Mouse (Mus musculus) megakaryocyte, embryonic 14.5 days (primary cell): ENCODE measurements around the gene Inpp1. TPM values are rescaled to one million over a fixed set of nuclear protein-coding genes. Genes with fewer than 3 reads are reported as not detected.
A peak's percentile ranks its signal among the peaks of the same experiment; 100 is the strongest.

ENCODE experiments used
- H3K27me3 ChIP-seq: replicated peaks from 2 replicates; pipeline ENCODE3; 2012; ENCODE audit warnings: inconsistent platforms
- H3K36me3 ChIP-seq: replicated peaks from 2 replicates; pipeline ENCODE3; 2012; ENCODE audit warnings: low read length, inconsistent platforms, mixed read lengths
- H3K4me1 ChIP-seq: 2 replicates; pipeline ENCODE4 v1.6.1; 2012; ENCODE audit warnings: inconsistent platforms
- H3K4me3 ChIP-seq: replicated peaks from 2 replicates; pipeline ENCODE3; 2012; ENCODE audit warnings: moderate library complexity, mild to moderate bottlenecking, inconsistent platforms
- H3K9me3 ChIP-seq: 2 replicates; pipeline ENCODE4 v1.6.1; 2012; ENCODE audit warnings: inconsistent platforms
- FLI1 ChIP-seq: IDR thresholded peaks from 2 replicates; pipeline ENCODE4 v1.6.1; 2012; ENCODE audit warnings: low read length, inconsistent platforms, mixed read lengths
- GATA1 ChIP-seq: IDR thresholded peaks from 3 replicates; pipeline ENCODE4 v1.6.1; 2012; ENCODE audit warnings: mixed read lengths, low read length, inconsistent platforms, borderline replicate concordance
- polyA plus RNA-seq: library from polyadenylated mRNA; stranded (reverse); fragments of >175 nt; gene quantifications from 2 replicates; pipeline ENCODE4 v1.2.3, GENCODE M21; 2012; ENCODE audit warnings: low replicate concordance; ENCODE audit not compliant: insufficient read depth

The Inpp1 gene
- polyA plus RNA-seq, 1 experiment, result 1.6 TPM

DNA sequence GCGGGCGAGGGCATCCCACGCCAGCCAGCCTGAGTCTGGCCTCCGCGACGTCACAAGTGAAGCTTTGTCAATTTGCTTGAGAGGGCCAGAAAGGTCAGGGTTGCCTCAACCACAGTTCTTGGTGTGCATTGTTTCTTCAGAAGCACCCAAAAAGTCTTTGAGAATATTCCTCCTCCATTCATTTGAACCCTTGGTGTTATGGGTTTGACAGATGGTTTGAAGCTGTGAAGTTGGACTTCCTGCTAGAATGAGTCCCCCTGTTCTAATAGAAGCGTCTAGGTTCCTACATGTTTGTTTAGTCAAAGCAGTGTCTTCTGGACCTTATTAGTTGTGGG is 292 bp upstream of the Inpp1 start:
- TF ChIP-seq GATA1 (no peak), FLI1 (no peak)
- Histone ChIP-seq H3K36me3 (peaks cover 24% of the 10 kb centered on the region), H3K9me3 (no peaks in the 10 kb centered on the region), H3K27me3 (no peaks in the 10 kb centered on the region), H3K4me1 (peaks cover 61% of the 10 kb centered on the region), H3K4me3 (peak overlapping the region; percentile 98)

DNA sequence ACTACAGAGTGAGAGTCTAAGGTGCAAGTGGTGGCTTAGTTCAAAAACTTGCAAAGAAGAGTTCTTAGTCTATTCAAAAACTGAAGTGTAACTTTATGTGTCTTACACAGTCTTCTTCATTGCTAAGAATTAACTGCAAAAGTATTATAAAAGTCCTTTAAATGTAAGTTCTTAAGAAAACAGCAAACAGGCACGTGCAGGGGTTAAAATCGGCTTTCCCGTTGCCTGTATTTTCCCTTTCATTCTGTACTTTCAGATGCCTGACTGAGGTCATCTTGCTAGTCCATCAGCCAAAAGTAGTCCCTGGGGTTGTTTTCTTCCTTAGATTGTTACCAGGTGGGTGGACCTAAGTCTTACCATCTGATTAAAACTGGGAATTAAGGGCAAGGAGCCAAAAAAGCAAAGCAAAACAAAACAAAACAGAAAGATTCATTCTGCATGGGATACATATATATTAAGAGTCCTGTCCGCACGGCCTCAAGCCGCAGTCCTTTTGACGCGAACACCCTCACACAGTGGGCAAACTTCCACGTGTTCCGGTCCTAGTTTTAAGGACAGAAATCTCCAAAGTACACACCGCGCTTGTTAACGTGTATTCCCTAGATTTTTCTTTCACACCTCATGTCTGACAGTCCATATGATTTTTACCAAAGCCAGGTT is 1.1 kb downstream of the Inpp1 start:
- H3K9me3 ChIP-seq, result no peaks in the 10 kb centered on the region
- TF ChIP-seq FLI1 (no peak), GATA1 (no peak)
- H3K4me1 ChIP-seq, result peaks cover 67% of the 10 kb centered on the region
- peaks cover 34% of the 10 kb centered on the region for H3K36me3 ChIP-seq
- H3K27me3 ChIP-seq, result no peaks in the 10 kb centered on the region
- H3K4me3 ChIP-seq, result peak overlapping the region; percentile 98

- Histone ChIP-seq H3K9me3 (no peaks in the 10 kb centered on the region), H3K4me1 (peaks cover 79% of the 10 kb centered on the region), H3K4me3 (no peak overlapping the region), H3K27me3 (no peaks in the 10 kb centered on the region), H3K36me3 (peaks cover 82% of the 10 kb centered on the region)
- TF ChIP-seq FLI1, result no peak
- TF ChIP-seq GATA1, result no peak
Measured at GRCm38 (mm10) chr1:52808456-52808855, 9.0 kb downstream of the Inpp1 start.

DNA sequence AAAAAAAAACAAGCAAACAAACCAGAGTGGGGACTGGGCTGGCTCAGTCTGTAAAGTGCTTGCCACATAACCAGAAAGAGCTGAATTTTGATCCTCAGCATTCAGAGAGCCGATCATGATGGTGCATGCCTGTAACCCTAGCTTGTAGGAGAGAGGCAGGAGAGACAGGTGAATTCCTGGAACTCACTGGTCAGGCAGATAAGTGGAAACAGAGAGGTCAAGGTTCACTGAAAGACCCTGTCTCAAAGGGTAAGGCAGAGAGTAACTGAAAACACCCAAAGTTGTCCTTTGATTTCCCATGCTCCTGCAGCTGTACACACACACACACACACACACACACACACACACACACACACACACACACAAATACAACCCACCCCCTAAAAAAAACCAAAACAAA is 12.4 kb downstream of the Inpp1 start:
- no peaks in the 10 kb centered on the region for H3K9me3 ChIP-seq
- H3K4me1 ChIP-seq, result peaks cover 88% of the 10 kb centered on the region
- H3K27me3 ChIP-seq, result no peaks in the 10 kb centered on the region
- no peak for TF ChIP-seq FLI1
- TF ChIP-seq GATA1, result no peak
- peaks cover 66% of the 10 kb centered on the region for H3K36me3 ChIP-seq
- H3K4me3 ChIP-seq, result no peak overlapping the region

DNA sequence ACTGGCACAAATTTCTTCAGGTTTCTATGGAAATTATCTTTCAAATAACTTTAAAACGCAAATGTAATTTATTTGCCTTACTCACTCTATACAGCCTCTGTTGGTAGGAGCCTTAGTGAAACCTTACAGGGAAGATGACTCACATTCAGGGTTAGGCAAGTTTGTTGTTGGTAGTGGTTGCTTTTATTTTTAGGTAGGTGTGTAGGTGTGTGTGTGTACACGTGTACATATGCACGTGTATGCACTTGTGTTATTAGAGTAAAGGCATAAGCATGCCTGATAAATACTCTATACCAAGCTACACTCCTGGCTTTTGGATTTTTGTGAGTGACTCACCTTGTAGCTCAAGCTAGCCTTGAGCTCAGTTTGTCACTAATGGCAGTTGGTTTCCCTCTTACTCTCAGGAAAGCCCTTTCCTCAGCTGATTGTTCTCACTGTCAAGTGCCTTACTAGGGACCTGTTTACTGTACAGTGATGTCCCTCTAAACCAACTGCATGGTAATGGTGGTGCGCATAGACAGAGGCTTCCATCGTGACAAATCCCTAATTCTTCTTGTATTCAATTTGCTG is 15.0 kb downstream of the Inpp1 start:
- H3K9me3 ChIP-seq, result no peaks in the 10 kb centered on the region
- H3K36me3 ChIP-seq, result peaks cover 63% of the 10 kb centered on the region
- no peak for TF ChIP-seq FLI1
- no peak for TF ChIP-seq GATA1
- H3K4me3 ChIP-seq, result no peak overlapping the region
- peaks cover 94% of the 10 kb centered on the region for H3K4me1 ChIP-seq
- no peaks in the 10 kb centered on the region for H3K27me3 ChIP-seq

DNA sequence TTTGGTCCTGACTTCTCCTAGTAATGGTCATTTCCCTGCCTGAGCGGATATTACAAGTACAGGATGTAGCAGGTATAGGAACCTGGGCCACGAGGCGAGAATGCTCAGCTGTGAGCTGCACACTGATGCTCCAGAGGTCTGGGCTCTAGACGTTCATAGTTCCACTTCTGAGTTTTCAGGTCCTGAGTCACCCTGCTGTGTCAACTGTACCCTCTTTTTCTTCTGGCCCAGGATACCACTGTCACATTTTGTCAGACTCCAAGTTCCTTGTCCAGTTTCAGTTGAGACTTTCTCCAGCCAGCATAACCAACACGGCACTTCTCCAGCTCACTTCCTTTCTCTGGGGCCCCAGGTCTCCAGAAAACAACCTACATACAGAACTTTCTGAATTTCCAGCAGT is 15.8 kb downstream of the Inpp1 start:
- TF ChIP-seq GATA1, result no peak
- no peak for TF ChIP-seq FLI1
- Histone ChIP-seq H3K4me1 (peaks cover 92% of the 10 kb centered on the region), H3K9me3 (no peaks in the 10 kb centered on the region), H3K4me3 (peak overlapping the region; percentile 83), H3K36me3 (peaks cover 62% of the 10 kb centered on the region), H3K27me3 (no peaks in the 10 kb centered on the region)

DNA sequence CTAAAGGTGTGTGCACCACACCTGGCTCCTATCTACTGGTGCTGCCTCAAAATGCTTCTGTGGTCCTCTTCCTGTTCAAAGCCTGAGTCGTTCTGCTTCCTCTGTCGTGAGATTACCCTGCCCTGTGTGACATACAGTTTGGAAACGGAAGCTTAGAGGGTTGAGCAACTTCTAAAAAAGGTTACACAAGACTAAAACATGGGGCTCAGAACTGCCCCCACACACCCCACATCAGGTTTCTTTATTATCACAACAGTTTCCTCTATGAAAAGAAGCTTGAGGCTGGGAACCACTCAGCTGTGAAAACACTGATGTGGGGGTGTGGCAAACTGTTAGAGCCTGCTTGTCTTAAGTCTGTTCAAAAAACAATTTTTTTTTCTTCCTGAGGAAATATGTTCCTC is 17.1 kb downstream of the Inpp1 start:
- H3K27me3 ChIP-seq, result no peaks in the 10 kb centered on the region
- peaks cover 62% of the 10 kb centered on the region for H3K36me3 ChIP-seq
- peak overlapping the region; percentile 85 for H3K4me3 ChIP-seq
- peak; percentile 38; the same call in 1 of the 3 replicates for TF ChIP-seq GATA1
- TF ChIP-seq FLI1, result peak; percentile 64; the same call in 1 of the 2 replicates
- H3K4me1 ChIP-seq, result peaks cover 94% of the 10 kb centered on the region
- H3K9me3 ChIP-seq, result no peaks in the 10 kb centered on the region

DNA sequence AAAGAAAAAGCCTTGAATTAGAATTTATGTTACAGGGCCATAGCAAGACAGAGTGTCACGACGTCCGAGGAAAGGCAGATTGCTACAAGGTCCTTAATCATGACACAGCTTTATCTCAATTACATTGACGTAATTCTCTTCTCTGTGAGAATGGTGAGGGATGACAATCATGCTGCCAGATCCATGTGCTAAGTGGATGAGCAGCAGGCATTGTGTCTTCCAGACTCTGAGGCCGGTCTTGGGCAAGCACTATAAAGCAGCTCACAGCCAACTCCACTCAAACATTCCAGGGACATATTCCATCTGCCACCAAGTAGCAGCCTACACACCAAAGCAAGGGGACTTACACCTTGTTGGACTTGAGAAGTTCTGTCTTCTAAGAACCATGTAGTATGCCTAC is 17.7 kb downstream of the Inpp1 start:
- Histone ChIP-seq H3K27me3 (no peaks in the 10 kb centered on the region), H3K4me1 (peaks cover 92% of the 10 kb centered on the region), H3K36me3 (peaks cover 64% of the 10 kb centered on the region), H3K4me3 (peak overlapping the region; percentile 85), H3K9me3 (no peaks in the 10 kb centered on the region)
- TF ChIP-seq FLI1, result no peak
- no peak for TF ChIP-seq GATA1

DNA sequence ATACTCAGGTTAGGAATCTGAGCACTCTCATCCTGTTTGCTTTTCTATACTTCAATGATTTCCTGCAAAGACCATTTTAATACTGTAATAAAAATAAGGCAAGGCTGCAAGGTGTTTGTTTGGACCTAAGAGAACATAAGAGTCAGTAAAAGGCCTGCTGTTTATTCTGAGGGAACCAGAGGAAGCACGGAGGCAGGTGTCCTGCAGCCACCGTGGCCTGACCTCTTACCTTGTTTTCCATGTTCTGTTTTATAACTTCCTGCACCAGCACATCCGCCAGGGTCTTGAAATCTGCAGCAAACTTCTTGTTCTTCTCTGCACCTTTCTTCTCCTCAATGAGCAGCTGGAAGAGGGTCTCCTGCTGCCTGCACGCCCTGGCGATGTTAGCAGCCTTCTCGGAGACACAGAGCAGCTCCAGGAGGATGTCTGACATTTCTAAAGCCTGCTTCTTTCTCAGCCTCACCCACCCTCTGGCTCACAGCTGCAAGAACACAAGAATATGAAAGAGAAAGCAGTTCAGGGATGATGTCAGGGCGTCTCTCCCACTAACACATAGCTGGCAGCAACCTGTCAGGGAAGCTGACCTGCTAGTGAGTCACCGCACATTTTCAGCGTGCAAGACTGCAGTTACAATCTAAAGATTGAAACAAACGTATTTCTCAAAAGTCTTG is 18.3 kb downstream of the Inpp1 start:
- H3K36me3 ChIP-seq, result peaks cover 65% of the 10 kb centered on the region
- H3K9me3 ChIP-seq, result no peaks in the 10 kb centered on the region
- peak overlapping the region; percentile 84 for H3K4me3 ChIP-seq
- peaks cover 92% of the 10 kb centered on the region for H3K4me1 ChIP-seq
- H3K27me3 ChIP-seq, result no peaks in the 10 kb centered on the region
- no peak for TF ChIP-seq FLI1
- no peak for TF ChIP-seq GATA1

GRCm38 (mm10) chr1:52795927-52796326 is 21.6 kb downstream of the Inpp1 start:
- TF ChIP-seq FLI1 (no peak), GATA1 (no peak)
- Histone ChIP-seq H3K4me3 (no peak overlapping the region), H3K36me3 (peaks cover 83% of the 10 kb centered on the region), H3K9me3 (no peaks in the 10 kb centered on the region), H3K27me3 (no peaks in the 10 kb centered on the region), H3K4me1 (peaks cover 65% of the 10 kb centered on the region)

GRCm38 (mm10) chr1:52793692-52794091 is 23.8 kb downstream of the Inpp1 start:
- TF ChIP-seq FLI1 (no peak), GATA1 (no peak)
- Histone ChIP-seq H3K9me3 (no peaks in the 10 kb centered on the region), H3K4me3 (no peak overlapping the region), H3K27me3 (no peaks in the 10 kb centered on the region), H3K36me3 (peaks cover 97% of the 10 kb centered on the region), H3K4me1 (peaks cover 42% of the 10 kb centered on the region)
